Mouse (Mus musculus) lung, postnatal 0 days (tissue): ENCODE measurements around the gene Il16. TPM values are rescaled to one million over a fixed set of nuclear protein-coding genes. Genes with fewer than 3 reads are reported as not detected.

ENCODE experiments used
- ATAC-seq: fragments of 200-750 bp; cut with Nextera tagmentation; 2 replicates; pipeline ENCODE4 v1.8.0; 2017; ENCODE audit warnings: moderate library complexity
- DNase-seq: peaks from one replicate; pipeline ENCODE4 v3.0.0-alpha.2; 2016; ENCODE audit warnings: low spot score
- H3K27ac ChIP-seq: fragments of 300-500 bp; sonication (generic); 2 replicates; pipeline ENCODE4 v1.5.1; 2014; ENCODE audit warnings: antibody characterized with exemption, mild to moderate bottlenecking, low read length, mixed read lengths
- H3K27me3 ChIP-seq: fragments of 300-500 bp; sonication (generic); replicated peaks from 2 replicates; pipeline ENCODE4 v1.6.1; 2014; ENCODE audit warnings: low read length, mixed read lengths; ENCODE audit not compliant: insufficient read depth
- H3K36me3 ChIP-seq: fragments of 300-500 bp; sonication (generic); 2 replicates; pipeline ENCODE4 v1.6.1; 2014; ENCODE audit warnings: low read length, mixed read lengths; ENCODE audit not compliant: insufficient read depth
- H3K4me1 ChIP-seq: fragments of 300-500 bp; sonication (generic); 2 replicates; pipeline ENCODE4 v1.6.1; 2014; ENCODE audit warnings: antibody characterized with exemption, low read depth, low read length, mixed read lengths; ENCODE audit not compliant: insufficient read depth
- H3K4me2 ChIP-seq: fragments of 300-500 bp; sonication (generic); replicated peaks from 2 replicates; pipeline ENCODE4 v1.6.1; 2014; ENCODE audit warnings: low read depth, mild to moderate bottlenecking, low read length, moderate library complexity, mixed read lengths
- H3K4me3 ChIP-seq: fragments of 300-500 bp; sonication (generic); 2 replicates; pipeline ENCODE4 v1.5.1; 2014; ENCODE audit warnings: low read depth, low read length
- H3K9ac ChIP-seq: fragments of 300-500 bp; sonication (generic); replicated peaks from 2 replicates; pipeline ENCODE4 v1.6.1; 2014; ENCODE audit warnings: low read depth, mild to moderate bottlenecking
- H3K9me3 ChIP-seq: fragments of 300-500 bp; sonication (generic); 2 replicates; pipeline ENCODE4 v1.6.1; 2016; ENCODE audit warnings: low read length, mixed read lengths
- CTCF ChIP-seq: IDR thresholded peaks from 2 replicates; pipeline ENCODE4 v1.5.1; 2016; ENCODE audit warnings: antibody characterized with exemption, mild to moderate bottlenecking
- EP300 ChIP-seq: IDR thresholded peaks from 2 replicates; pipeline ENCODE4 v1.6.1; 2016; ENCODE audit warnings: antibody characterized with exemption, mild to moderate bottlenecking, control low read depth
- WGBS: fragments of 180-500 bp; shearing (Covaris S2); extraction: QIAGEN DNeasy Blood & Tissue Kit; methylation state at CpG from one replicate; pipeline ENCODE4 v1.1.7; 2014; 5-methylcytosine and 5-hydroxymethylcytosine counted together
- polyA plus RNA-seq: library from polyadenylated mRNA; unstranded; fragments of >200 nt; fragmentation: Nextera tagmentation; extraction: Ambion mirVana; gene quantifications from 2 replicates; pipeline ENCODE4 v1.2.1, GENCODE M21; 2015

Gene Il16
- polyA plus RNA-seq, 1 experiment from 2014 or later = 8.0 TPM

- TF ChIP-seq EP300 (no peak), CTCF (no peak)
- no peaks in the 10 kb centered on the region for H3K9me3 ChIP-seq
- WGBS = 75% methylated on average over 8 of the region's 8 CpGs
- no peak overlapping the region for H3K27ac ChIP-seq
- H3K4me2 ChIP-seq = no peak overlapping the region
- no peaks in the 10 kb centered on the region for H3K27me3 ChIP-seq
- H3K9ac ChIP-seq = no peak overlapping the region
- no peaks in the 10 kb centered on the region for H3K4me1 ChIP-seq
- DNase-seq (no peak), ATAC-seq (no peak)
- no peaks in the 10 kb centered on the region for H3K36me3 ChIP-seq
- no peak overlapping the region for H3K4me3 ChIP-seq
Measured at GRCm38 (mm10) chr7:83626557-83627257, 118.8 kb downstream of the Il16 start.

GRCm38 (mm10) chr7:83624065-83624464 is 121.5 kb downstream of the Il16 start:
- Histone ChIP-seq H3K4me2 (no peak overlapping the region), H3K4me1 (no peaks in the 10 kb centered on the region), H3K4me3 (no peak overlapping the region), H3K36me3 (no peaks in the 10 kb centered on the region), H3K9ac (no peak overlapping the region), H3K27me3 (no peaks in the 10 kb centered on the region), H3K9me3 (no peaks in the 10 kb centered on the region), H3K27ac (no peak overlapping the region)
- WGBS = 64% methylated on average over 1 of the region's 1 CpGs
- TF ChIP-seq EP300 (no peak), CTCF (no peak)
- no peak for DNase-seq
- ATAC-seq = no peak

- H3K27me3 ChIP-seq = no peaks in the 10 kb centered on the region
- H3K4me1 ChIP-seq = no peaks in the 10 kb centered on the region
- no peak overlapping the region for H3K27ac ChIP-seq
- ATAC-seq (no peak), DNase-seq (no peak)
- no peaks in the 10 kb centered on the region for H3K9me3 ChIP-seq
- no peak overlapping the region for H3K9ac ChIP-seq
- no peak overlapping the region for H3K4me3 ChIP-seq
- TF ChIP-seq CTCF (no peak), EP300 (no peak)
- H3K36me3 ChIP-seq = no peaks in the 10 kb centered on the region
- H3K4me2 ChIP-seq = no peak overlapping the region
- 86% methylated on average over 6 of the region's 6 CpGs for WGBS
Measured at GRCm38 (mm10) chr7:83622582-83622981, 122.9 kb downstream of the Il16 start.

- ATAC-seq = no peak
- no peaks in the 10 kb centered on the region for H3K27me3 ChIP-seq
- H3K9me3 ChIP-seq = no peaks in the 10 kb centered on the region
- no peaks in the 10 kb centered on the region for H3K4me1 ChIP-seq
- no peaks in the 10 kb centered on the region for H3K36me3 ChIP-seq
- DNase-seq = no peak
- no peak overlapping the region for H3K27ac ChIP-seq
- no peak for TF ChIP-seq CTCF
- no peak for TF ChIP-seq EP300
- 96% methylated on average over 1 of the region's 1 CpGs for WGBS
- no peak overlapping the region for H3K4me3 ChIP-seq
- no peak overlapping the region for H3K9ac ChIP-seq
- no peak overlapping the region for H3K4me2 ChIP-seq
Measured at GRCm38 (mm10) chr7:83618709-83619108, 126.8 kb downstream of the Il16 start.

- DNase-seq (no peak), ATAC-seq (no peak)
- H3K27ac ChIP-seq = no peak overlapping the region
- TF ChIP-seq EP300 = no peak
- no peak for TF ChIP-seq CTCF
- H3K4me2 ChIP-seq = no peak overlapping the region
- no peaks in the 10 kb centered on the region for H3K9me3 ChIP-seq
- 75% methylated on average over 3 of the region's 3 CpGs for WGBS
- H3K27me3 ChIP-seq = no peaks in the 10 kb centered on the region
- H3K4me1 ChIP-seq = no peaks in the 10 kb centered on the region
- no peak overlapping the region for H3K9ac ChIP-seq
- no peaks in the 10 kb centered on the region for H3K36me3 ChIP-seq
- H3K4me3 ChIP-seq = no peak overlapping the region
Measured at GRCm38 (mm10) chr7:83616268-83616667, 129.3 kb downstream of the Il16 start.

GRCm38 (mm10) chr7:83615815-83616214 is 129.7 kb downstream of the Il16 start:
- 80% methylated on average over 8 of the region's 8 CpGs for WGBS

More at GRCm38 (mm10) chr7:83615815-83616214, 129.7 kb downstream of the Il16 start:
- Histone ChIP-seq H3K4me2 (no peak overlapping the region), H3K27me3 (no peaks in the 10 kb centered on the region), H3K4me1 (no peaks in the 10 kb centered on the region), H3K4me3 (no peak overlapping the region), H3K36me3 (no peaks in the 10 kb centered on the region), H3K9me3 (no peaks in the 10 kb centered on the region), H3K9ac (no peak overlapping the region), H3K27ac (no peak overlapping the region)
- ATAC-seq (no peak), DNase-seq (no peak)
- TF ChIP-seq CTCF (peak; percentile 19; the same call in 1 of the 2 replicates), EP300 (no peak)
